Mouse (Mus musculus) cerebellum, adult 2 months (tissue): ENCODE results near the gene Ttll7.

Experiments
- CTCF ChIP-seq: fragments of 200-500 bp; IDR thresholded peaks from 2 replicates; pipeline ENCODE4 v1.5.1; 2011; ENCODE audit warnings: low read depth, mild to moderate bottlenecking, control low read depth, low read length, moderate library complexity, borderline replicate concordance; ENCODE audit not compliant: insufficient read depth
- POLR2A ChIP-seq: fragments of 200-500 bp; IDR thresholded peaks from 2 replicates; pipeline ENCODE4 v1.6.1; 2011; ENCODE audit warnings: low read length, control low read depth, borderline replicate concordance; ENCODE audit not compliant: insufficient read depth

- peak; percentile 57 for TF ChIP-seq POLR2A
- no peak for TF ChIP-seq CTCF
Measured at GRCm38 (mm10) chr3:146851966-146852891, at the start of gene Ttll7.
